In genomic region chr16:20476857-20477256, GRCm38 (mm10) we compare ENCODE assay signal across 9 mouse cellular contexts. TPM values are rescaled to one million over a fixed set of nuclear protein-coding genes. Genes with fewer than 3 reads are reported as not detected.
A peak's percentile ranks its signal among the peaks of the same experiment; 100 is the strongest.
DNase-seq lines count a peak whose midpoint lies in the region; ATAC-seq and TF ChIP-seq lines count a peak whose summit lies in the region.
"Had no signal": no experiment of that assay in that cellular context is flagged by ENCODE, and none has a peak within 500 bp of the region (broad histone marks: within the 10 kb centered on the region; RNA-seq: fewer than 3 reads in every experiment).

No protein-coding gene starts in this region.

- no peaks in the 10 kb centered on the region for H3K9me3 ChIP-seq in kidney, embryonic 16.5 days (ENCODE audit: low read length)
- H3K9me3 ChIP-seq in stomach, embryonic 15.5 days = no peaks in the 10 kb centered on the region
- no peaks in the 10 kb centered on the region for H3K9me3 ChIP-seq in hindbrain, embryonic 12.5 days (replicated peaks)

- TF ChIP-seq POLR2A in heart, adult 2 months (IDR thresholded peaks at IDR 0.05; ENCODE audit: insufficient read depth, low read depth, low read length) = no peak

- H3K27me3 ChIP-seq in heart, adult 2 months (ENCODE audit: control insufficient read depth, insufficient read depth, low read length) = no peaks in the 10 kb centered on the region
- H3K27me3 ChIP-seq in kidney, embryonic 16.5 days (ENCODE audit: insufficient read depth, low read length) = no peaks in the 10 kb centered on the region
- no peaks in the 10 kb centered on the region for H3K27me3 ChIP-seq in stomach, embryonic 15.5 days (replicated peaks)
- no peaks in the 10 kb centered on the region for H3K27me3 ChIP-seq in hindbrain, embryonic 12.5 days

- ATAC-seq in kidney, embryonic 16.5 days (ENCODE audit: low FRiP score, low TSS enrichment) = peak; percentile 62; the same call in 1 of the 2 replicates
- peak; percentile 84 for ATAC-seq in stomach, embryonic 15.5 days (ENCODE audit: insufficient read depth, low FRiP score, low read depth)
- no peak for ATAC-seq in hindbrain, embryonic 12.5 days (ENCODE audit: low FRiP score)
- ATAC-seq: midbrain, embryonic 16.5 days had no signal

- no peaks in the 10 kb centered on the region for H3K4me1 ChIP-seq in heart, adult 2 months (ENCODE audit: control insufficient read depth, insufficient read depth, low read length)
- H3K4me1 ChIP-seq in kidney, embryonic 16.5 days (ENCODE audit: insufficient read depth, low read length) = no peaks in the 10 kb centered on the region
- H3K4me1 ChIP-seq in stomach, embryonic 15.5 days = no peaks in the 10 kb centered on the region
- peaks cover 3% of the 10 kb centered on the region; the same call in 1 of the 2 replicates for H3K4me1 ChIP-seq in hindbrain, embryonic 12.5 days

- DNase-seq in ovary, adult 18-20 months (ENCODE audit: low spot score) = peak; percentile 34
- no peak for DNase-seq in ovary, postnatal 10 days (ENCODE audit: low spot score)
- DNase-seq in heart, adult 2 months = peak; percentile 41 to 62
- no peak for DNase-seq in spleen, postnatal 14 days (ENCODE audit: low spot score in 2 of 2)
- no peak for DNase-seq in cerebellum, postnatal 10 days

- no peak overlapping the region for H3K4me2 ChIP-seq in kidney, embryonic 16.5 days (replicated peaks; ENCODE audit: low read depth, low read length)
- H3K4me2 ChIP-seq in stomach, embryonic 15.5 days = no peak overlapping the region
- no peak overlapping the region for H3K4me2 ChIP-seq in hindbrain, embryonic 12.5 days (replicated peaks)

- no peak for TF ChIP-seq EP300 in heart, adult 2 months (IDR thresholded peaks at IDR 0.05; ENCODE audit: insufficient read depth, low read depth, low read length)

- H3K79me2 ChIP-seq in heart, adult 2 months (replicated peaks; ENCODE audit: control insufficient read depth, insufficient read depth, low read length) = no peaks in the 10 kb centered on the region

- H3K9ac ChIP-seq in heart, adult 2 months (ENCODE audit: low read depth, low read length) = no peak overlapping the region
- no peak overlapping the region for H3K9ac ChIP-seq in kidney, embryonic 16.5 days (replicated peaks; ENCODE audit: low read length)
- no peak overlapping the region for H3K9ac ChIP-seq in stomach, embryonic 15.5 days
- H3K9ac ChIP-seq in hindbrain, embryonic 12.5 days = no peak overlapping the region

- peak overlapping the region; percentile 47; the same call in 1 of the 2 replicates for H3K27ac ChIP-seq in heart, adult 2 months
- H3K27ac ChIP-seq in kidney, embryonic 16.5 days (ENCODE audit: low read length) = no peak overlapping the region
- H3K27ac ChIP-seq in stomach, embryonic 15.5 days = peak overlapping the region; percentile 23
- H3K27ac ChIP-seq in hindbrain, embryonic 12.5 days = no peak overlapping the region

- intact Hi-C loops in heart, adult 2 months (cut with DNase I) = loop anchor here (10.0 kb wide), 1 partner anchor 752 kb away; no protein-coding TSS in a partner anchor

- H3K4me3 ChIP-seq in heart, adult 2 months = no peak overlapping the region
- no peak overlapping the region for H3K4me3 ChIP-seq in kidney, embryonic 16.5 days (ENCODE audit: low read length)
- no peak overlapping the region for H3K4me3 ChIP-seq in stomach, embryonic 15.5 days (replicated peaks)
- no peak overlapping the region for H3K4me3 ChIP-seq in hindbrain, embryonic 12.5 days

- no peak for TF ChIP-seq CTCF in heart, adult 2 months (IDR thresholded peaks at IDR 0.05)

- WGBS in heart, adult 2 months = 15% methylated on average over 1 of the region's 1 CpGs
- 56% methylated on average over 1 of the region's 1 CpGs for WGBS in kidney, embryonic 16.5 days
- WGBS in stomach, embryonic 15.5 days = 18% methylated on average over 1 of the region's 1 CpGs
- 48% methylated on average over 1 of the region's 1 CpGs for WGBS in hindbrain, embryonic 12.5 days

- H3K36me3 ChIP-seq in heart, adult 2 months (ENCODE audit: control insufficient read depth, insufficient read depth, low read length) = no peaks in the 10 kb centered on the region
- H3K36me3 ChIP-seq in kidney, embryonic 16.5 days (ENCODE audit: insufficient read depth, low read length) = no peaks in the 10 kb centered on the region
- no peaks in the 10 kb centered on the region for H3K36me3 ChIP-seq in stomach, embryonic 15.5 days
- H3K36me3 ChIP-seq in hindbrain, embryonic 12.5 days = no peaks in the 10 kb centered on the region

RNA-seq across cellular contexts. Expression of gene Eif2b5, which starts 21.8 kb away (rescaled TPM):
- 10 to 100 TPM; 49.9 to 60.1 TPM for total RNA-seq in heart, adult 2 months (2021)
- polyA plus RNA-seq in heart, adult 2 months (2012; rRNA removed) = 26.0 and 40.5 TPM in 2 replicates
- 119 and 121 TPM in 2 replicates for polyA plus RNA-seq in kidney, embryonic 16.5 days (2015; fragmentation: Nextera tagmentation; extraction: Ambion mirVana)
- polyA plus RNA-seq in stomach, embryonic 15.5 days (2015; fragmentation: Nextera tagmentation; extraction: Ambion mirVana) = 90.2 and 95.0 TPM in 2 replicates
- polyA plus RNA-seq in hindbrain, embryonic 12.5 days (2016; fragmentation: Nextera tagmentation; extraction: Ambion mirVana) = 118 and 127 TPM in 2 replicates

RNA-seq across cellular contexts. Expression of gene Dvl3, which starts 39.9 kb away (rescaled TPM):
- 10 to 100 TPM; 46.0 to 49.7 TPM for total RNA-seq in heart, adult 2 months (2021)
- 28.7 and 32.9 TPM in 2 replicates for polyA plus RNA-seq in heart, adult 2 months (2012; rRNA removed)
- 20.6 and 31.7 TPM in 2 replicates for polyA plus RNA-seq in kidney, embryonic 16.5 days (2015; fragmentation: Nextera tagmentation; extraction: Ambion mirVana)
- polyA plus RNA-seq in stomach, embryonic 15.5 days (2015; fragmentation: Nextera tagmentation; extraction: Ambion mirVana) = 21.2 and 26.9 TPM in 2 replicates
- polyA plus RNA-seq in hindbrain, embryonic 12.5 days (2016; fragmentation: Nextera tagmentation; extraction: Ambion mirVana) = 51.6 and 60.5 TPM in 2 replicates

RNA-seq across cellular contexts. Expression of gene Abcc5, which starts 50.7 kb away (rescaled TPM):
- 10 to 100 TPM; 22.6 to 25.6 TPM for total RNA-seq in heart, adult 2 months (2021)
- polyA plus RNA-seq in heart, adult 2 months (2012; rRNA removed) = 61.4 and 95.6 TPM in 2 replicates
- polyA plus RNA-seq in kidney, embryonic 16.5 days (2015; fragmentation: Nextera tagmentation; extraction: Ambion mirVana) = 66.9 and 68.1 TPM in 2 replicates
- 46.8 and 50.7 TPM in 2 replicates for polyA plus RNA-seq in stomach, embryonic 15.5 days (2015; fragmentation: Nextera tagmentation; extraction: Ambion mirVana)
- 139 and 143 TPM in 2 replicates for polyA plus RNA-seq in hindbrain, embryonic 12.5 days (2016; fragmentation: Nextera tagmentation; extraction: Ambion mirVana)

RNA-seq across cellular contexts. Expression of gene Ap2m1, which starts 58.4 kb away (rescaled TPM):
- 100 to 1,000 TPM; 195 to 211 TPM for total RNA-seq in heart, adult 2 months (2021)
- polyA plus RNA-seq in heart, adult 2 months (2012; rRNA removed) = 307 and 322 TPM in 2 replicates
- 691 and 699 TPM in 2 replicates for polyA plus RNA-seq in kidney, embryonic 16.5 days (2015; fragmentation: Nextera tagmentation; extraction: Ambion mirVana)
- polyA plus RNA-seq in stomach, embryonic 15.5 days (2015; fragmentation: Nextera tagmentation; extraction: Ambion mirVana) = 518 and 580 TPM in 2 replicates
- 901 and 915 TPM in 2 replicates for polyA plus RNA-seq in hindbrain, embryonic 12.5 days (2016; fragmentation: Nextera tagmentation; extraction: Ambion mirVana)

Comparison
In these comparisons a context has a peak if more than half of its experiments do, and no peak if none do; other contexts are left out.
1. DNase-seq: peak in ovary, adult 18-20 months (single experiment) and heart, adult 2 months (2 of 2); none in ovary, postnatal 10 days (single experiment), spleen, postnatal 14 days (0 of 2) and cerebellum, postnatal 10 days (0 of 2).
2. H3K27ac ChIP-seq: peak in heart, adult 2 months (single experiment) and stomach, embryonic 15.5 days (single experiment); none in kidney, embryonic 16.5 days (single experiment) and hindbrain, embryonic 12.5 days (single experiment).